Mouse (Mus musculus) gastrocnemius, postnatal 25 days (tissue): ENCODE results near the gene Dctn1. TPM values are rescaled to one million over a fixed set of nuclear protein-coding genes. Genes with fewer than 3 reads are reported as not detected.

ENCODE experiments used
- DNase-seq: peaks from one replicate; pipeline ENCODE4 v3.0.0; 2022
- total RNA-seq, 2 experiments: library from RNA; stranded (reverse); gene quantifications; 1 replicate in 1 of 2; 2 replicates in 1 of 2; pipeline ENCODE4 v1.2.3; 2021

Dctn1 gene
- total RNA-seq, 2 experiments from 2014 or later, result 118 to 126 TPM

GRCm38 (mm10) chr6:83233306-83233705, 67.6 kb downstream of the Dctn1 start:
- no peak for DNase-seq

GRCm38 (mm10) chr6:83234280-83234741, 68.6 kb downstream of the Dctn1 start:
- DNase-seq, result no peak

DNA sequence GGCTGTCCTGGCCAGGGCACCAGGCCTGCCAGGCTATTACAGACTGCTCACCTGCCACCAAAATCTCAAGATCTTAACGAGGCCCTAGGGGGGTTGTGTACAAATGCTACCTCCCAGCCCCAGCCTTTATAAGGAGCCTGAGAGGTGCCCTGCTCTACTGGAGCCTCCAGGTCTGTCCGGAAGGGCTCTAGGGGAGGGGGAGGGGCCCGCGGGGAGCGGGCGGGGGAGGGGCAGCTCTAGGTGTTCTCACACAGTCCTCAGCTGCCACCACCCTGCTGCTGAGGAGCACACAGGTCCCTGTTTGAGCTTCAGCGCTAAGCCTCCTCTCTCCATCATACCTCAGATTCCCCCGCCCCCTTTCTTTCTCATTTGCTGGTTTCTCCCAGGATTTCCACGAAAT, 71.4 kb downstream of the Dctn1 start:
- no peak for DNase-seq

DNA sequence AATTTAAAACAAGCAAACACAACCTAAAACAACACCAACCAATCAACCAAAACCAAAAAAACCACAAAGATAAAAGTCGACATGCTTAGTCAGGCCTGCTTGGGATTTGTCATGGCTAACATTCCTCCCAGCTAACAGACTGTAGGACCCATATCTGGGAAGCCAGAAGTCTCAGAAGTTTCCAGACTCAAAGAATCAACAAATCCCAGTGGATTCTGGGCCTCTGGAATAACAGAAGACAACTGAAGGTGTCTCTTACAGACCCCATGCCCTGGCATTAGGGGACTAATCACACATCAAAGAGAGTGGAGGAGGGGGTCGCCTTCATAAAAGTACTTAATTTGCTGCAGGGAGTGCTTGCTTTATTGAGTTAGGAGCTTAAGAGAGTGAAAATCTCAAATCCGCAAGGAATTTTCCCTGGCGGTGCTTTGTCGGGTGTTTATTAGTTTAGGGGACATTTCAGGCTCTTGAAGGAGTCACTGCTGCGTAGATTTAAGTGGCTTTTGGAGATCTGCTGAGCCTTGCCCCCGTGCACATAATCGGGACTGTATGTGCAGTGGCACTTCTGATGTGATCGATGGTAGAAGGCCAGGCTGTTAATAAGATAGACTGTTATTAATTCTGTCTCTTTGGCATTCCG, 78.8 kb downstream of the Dctn1 start:
- no peak for DNase-seq

DNA sequence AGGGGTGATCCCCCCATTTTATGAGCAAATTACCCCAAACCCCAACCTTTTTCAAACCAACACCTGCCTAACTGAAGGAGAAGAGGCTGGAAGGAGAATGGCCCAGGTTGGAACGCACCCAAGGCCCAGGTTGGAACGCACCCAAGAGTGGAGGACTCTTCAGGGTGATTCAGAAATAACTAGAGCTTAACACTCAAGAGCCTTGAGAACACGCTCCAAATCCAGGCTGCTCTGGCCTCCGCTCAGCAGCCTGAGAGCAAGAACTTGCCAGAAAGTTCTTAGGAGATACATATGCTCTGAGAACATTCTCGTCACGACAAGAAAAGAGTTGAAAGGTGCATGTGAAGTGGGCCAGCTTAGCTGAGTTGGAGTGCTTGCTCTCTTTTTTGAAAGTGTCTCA, 79.4 kb downstream of the Dctn1 start:
- DNase-seq, result no peak

GRCm38 (mm10) chr6:83245997-83246396, 80.3 kb downstream of the Dctn1 start:
- no peak for DNase-seq

DNA sequence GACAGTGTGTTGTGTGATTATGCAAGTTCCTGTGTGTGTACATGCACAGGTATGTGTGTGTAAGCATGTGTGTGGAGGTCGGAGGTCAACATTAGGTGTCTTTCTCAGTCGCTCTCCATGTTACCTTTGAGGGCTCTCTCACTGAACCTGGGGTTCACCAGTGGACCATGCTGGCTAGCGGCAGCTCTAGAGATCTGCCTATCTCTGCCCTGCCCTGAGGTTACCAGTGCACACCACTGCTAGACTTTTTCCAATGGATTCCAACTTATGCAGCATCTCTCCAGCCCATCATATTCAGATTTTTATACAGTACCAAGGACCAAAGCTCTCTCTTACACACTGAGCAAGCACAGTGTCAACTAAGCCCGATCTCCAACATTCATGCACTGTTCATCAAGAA, 81.0 kb downstream of the Dctn1 start:
- no peak for DNase-seq

GRCm38 (mm10) chr6:83247153-83247552, 81.4 kb downstream of the Dctn1 start:
- no peak for DNase-seq

Other genes starting within 250 kb of the Dctn1 start
- under 1 TPM; 0.13 to 0.51 TPM for gene Sema4f, start 226.2 kb upstream of the Dctn1 start, total RNA-seq
- gene M1ap, start 219.0 kb upstream of the Dctn1 start, total RNA-seq, result not detected
- 1 to 10 TPM; 1.9 to 2.6 TPM for gene Dok1, start 132.4 kb upstream of the Dctn1 start, total RNA-seq
- 1 to 10 TPM; 4.2 to 5.3 TPM for gene Loxl3, start 131.7 kb upstream of the Dctn1 start, total RNA-seq
- 10 to 100 TPM; 71.8 to 82.5 TPM for gene Aup1, start 111.4 kb upstream of the Dctn1 start, total RNA-seq
- gene Htra2, start 110.6 kb upstream of the Dctn1 start, total RNA-seq, result 10 to 100 TPM; 16.5 to 18.4 TPM
- under 1 TPM; 0.26 to 0.51 TPM for gene Dqx1, start 108.1 kb upstream of the Dctn1 start, total RNA-seq
- not detected for gene Tlx2, start 95.6 kb upstream of the Dctn1 start, total RNA-seq
- gene Pcgf1, start 88.1 kb upstream of the Dctn1 start, total RNA-seq, result 1 to 10 TPM; 6.7 to 7.1 TPM
- gene Lbx2, start 79.6 kb upstream of the Dctn1 start, total RNA-seq, result not detected
- 1 to 10 TPM in 1 of 2 experiments, under 1 TPM in 1; 0.54 to 1.7 TPM for gene Ccdc142, start 64.3 kb upstream of the Dctn1 start, total RNA-seq
- 1 to 10 TPM; 1.0 TPM for gene Gm42688, start 64.3 kb upstream of the Dctn1 start, total RNA-seq
- gene Mrpl53, start 56.9 kb upstream of the Dctn1 start, total RNA-seq, result 100 to 1,000 TPM; 109 to 113 TPM
- 1 to 10 TPM; 6.5 to 8.1 TPM for gene Mogs, start 50.4 kb upstream of the Dctn1 start, total RNA-seq
- 10 to 100 TPM; 37.8 to 38.2 TPM for gene Wbp1, start 44.4 kb upstream of the Dctn1 start, total RNA-seq
- gene Ino80b, start 40.5 kb upstream of the Dctn1 start, total RNA-seq, result 10 to 100 TPM in 1 of 2 experiments, 1 to 10 TPM in 1; 4.8 to 14.0 TPM
- gene Rtkn, start 30.5 kb upstream of the Dctn1 start, total RNA-seq, result 10 to 100 TPM in 1 of 2 experiments, 1 to 10 TPM in 1; 7.9 to 14.4 TPM
- gene Wdr54, start 9.5 kb upstream of the Dctn1 start, total RNA-seq, result 1 to 10 TPM; 1.2 to 1.4 TPM
- gene 1700003E16Rik, start 9.5 kb upstream of the Dctn1 start, total RNA-seq, result not detected
- not detected for gene Slc4a5, start 53.9 kb downstream of the Dctn1 start, total RNA-seq
- gene Mthfd2, start 160.0 kb downstream of the Dctn1 start, total RNA-seq, result 1 to 10 TPM; 4.4 to 4.8 TPM
- 10 to 100 TPM; 11.3 to 11.5 TPM for gene Mob1a, start 160.1 kb downstream of the Dctn1 start, total RNA-seq
- 100 to 1,000 TPM; 236 to 237 TPM for gene Bola3, start 183.2 kb downstream of the Dctn1 start, total RNA-seq